Mouse (Mus musculus) urinary bladder, postnatal 25 days (tissue): ENCODE measurements around the gene A630095N17Rik.
"Not testable (repeated sequence)": the region's sequence is repeated elsewhere in the genome, so short reads cannot be mapped to it uniquely, and the experiment has no call there.

ENCODE experiments used
- DNase-seq: peaks from one replicate; pipeline ENCODE4 v3.0.0; 2022; ENCODE audit warnings: low spot score

The A630095N17Rik gene

GRCm38 (mm10) chr1:75243411-75243810 is 11.5 kb upstream of the A630095N17Rik start:
- DNase-seq = no peak

- DNase-seq = no peak
These were observed 7.7 kb upstream of the A630095N17Rik start for GRCm38 (mm10) chr1:75239591-75239990.

DNA sequence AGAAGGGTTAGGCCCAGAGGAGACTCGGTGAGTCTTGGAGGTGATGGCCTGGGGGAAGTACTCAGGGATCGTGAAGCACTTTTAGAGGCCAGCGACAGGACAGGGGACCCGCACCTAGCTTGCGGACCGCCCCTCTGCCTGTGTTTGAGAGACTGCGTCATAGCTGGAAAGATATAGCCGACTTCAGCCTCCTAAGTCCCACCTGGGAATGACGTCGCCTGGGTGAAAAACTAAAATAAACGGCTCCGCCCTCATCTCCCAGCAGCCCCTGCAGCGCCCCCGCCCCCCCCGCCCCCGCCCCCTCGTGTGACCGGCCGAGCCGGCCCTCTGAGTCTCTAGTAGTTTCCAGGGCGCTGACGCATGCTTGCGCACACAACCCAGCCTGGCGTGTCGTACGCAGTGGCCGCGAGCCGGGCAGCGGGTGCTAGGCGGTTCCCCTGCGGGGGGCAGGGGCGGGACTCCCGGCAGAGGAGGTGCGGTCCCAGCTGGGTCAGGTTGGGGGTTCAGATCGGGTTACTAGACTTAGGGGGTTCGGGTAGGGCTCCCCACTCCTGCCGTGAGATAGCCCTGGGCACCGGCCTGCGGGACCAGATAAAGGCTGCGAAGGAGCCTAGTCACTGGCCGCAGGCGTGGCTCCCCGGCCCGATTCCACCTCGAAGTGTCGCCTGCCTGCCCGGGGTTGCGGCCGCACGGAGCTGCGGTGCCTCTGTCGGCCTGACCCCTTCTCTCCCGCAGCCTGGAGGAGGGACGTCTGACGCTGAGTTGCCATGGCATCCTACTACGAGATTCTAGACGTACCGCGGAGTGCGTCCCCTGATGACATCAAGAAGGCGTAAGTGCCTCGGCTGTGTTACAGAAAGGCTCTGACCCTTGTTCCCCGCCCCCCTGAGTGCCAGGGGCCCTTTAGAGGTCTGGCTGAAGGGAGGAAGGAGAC is 4.5 kb upstream of the A630095N17Rik start, which contains the start of gene Dnajb2:
TSS of gene Dnajb2 (plus strand) at position 290 of the 934 bp plus-strand sequence.
- peak; percentile 81 for DNase-seq

DNA sequence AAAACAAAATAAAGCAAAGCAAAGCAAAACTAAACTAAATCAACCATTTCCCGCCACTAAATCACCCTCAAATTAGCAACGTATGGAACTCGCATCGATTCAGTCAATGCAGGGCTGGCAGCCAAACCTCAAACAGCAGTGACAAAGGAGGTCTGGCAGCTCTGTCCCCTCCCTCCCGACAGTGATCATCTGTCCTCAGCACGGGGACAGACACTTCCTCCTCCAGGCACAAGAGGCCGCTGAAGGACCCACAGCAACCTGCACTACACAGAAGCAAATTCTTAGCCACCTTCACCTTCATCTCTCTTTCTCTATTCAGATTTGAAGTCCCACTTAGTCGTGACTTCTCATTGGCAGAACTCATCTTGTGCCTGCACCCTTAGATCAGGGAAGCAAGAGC is 2.7 kb upstream of the A630095N17Rik start:
- no peak for DNase-seq

GRCm38 (mm10) chr1:75232489-75232888 is 587 bp upstream of the A630095N17Rik start:
- DNase-seq = not testable (repeated sequence)

- no peak for DNase-seq
These were observed 678 bp downstream of the A630095N17Rik start for GRCm38 (mm10) chr1:75231224-75231623.

GRCm38 (mm10) chr1:75230335-75230994 is 1.4 kb downstream of the A630095N17Rik start:
- no peak for DNase-seq

DNA sequence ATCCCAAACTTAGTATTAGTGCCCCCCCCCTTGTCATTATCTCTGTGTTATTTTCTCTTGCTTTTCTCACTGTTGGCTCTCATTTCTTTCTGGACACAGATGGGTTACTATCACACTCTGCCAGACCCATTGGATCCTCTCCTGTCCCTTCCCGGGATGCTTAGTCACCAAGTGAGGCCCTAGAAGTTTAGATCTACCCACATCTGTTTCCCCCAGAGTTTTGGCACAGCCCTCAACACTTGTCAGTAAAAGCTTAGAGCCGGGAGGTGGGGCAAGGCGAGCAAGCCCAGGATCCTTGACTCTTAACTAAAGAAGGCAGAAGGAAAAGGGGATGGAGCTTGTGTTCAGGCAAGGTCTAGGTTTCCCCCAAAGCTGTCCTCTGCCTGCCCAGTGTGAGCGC is 2.7 kb downstream of the A630095N17Rik start:
- DNase-seq = no peak

DNA sequence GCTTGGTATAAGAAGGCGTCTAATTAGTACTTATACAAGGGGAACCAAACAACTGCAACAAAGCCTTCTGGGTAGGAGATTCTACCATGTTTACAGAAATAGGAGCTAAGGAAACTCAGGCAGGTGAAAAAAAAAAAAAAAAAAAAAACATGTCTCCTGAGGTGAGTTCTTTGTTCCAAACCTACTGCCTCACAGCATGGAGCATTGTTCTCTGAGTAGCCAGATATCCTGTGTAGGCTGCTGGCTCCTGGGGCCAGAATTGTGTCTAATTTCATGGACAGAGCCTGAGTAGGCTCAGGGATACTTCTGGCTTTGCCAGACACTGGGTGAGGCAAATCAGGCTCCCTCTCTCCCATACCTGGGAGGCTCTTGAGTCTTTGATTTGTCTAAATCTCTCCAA is 4.2 kb downstream of the A630095N17Rik start:
- no peak for DNase-seq

- DNase-seq = no peak
These were observed 5.8 kb downstream of the A630095N17Rik start for GRCm38 (mm10) chr1:75226138-75226537.

GRCm38 (mm10) chr1:75225473-75225872 is 6.4 kb downstream of the A630095N17Rik start:
- DNase-seq = no peak

GRCm38 (mm10) chr1:75223532-75223931 is 8.4 kb downstream of the A630095N17Rik start:
- DNase-seq = no peak

GRCm38 (mm10) chr1:75222926-75223325 is 9.0 kb downstream of the A630095N17Rik start:
- no peak for DNase-seq

GRCm38 (mm10) chr1:75221538-75221937 is 10.4 kb downstream of the A630095N17Rik start:
- no peak for DNase-seq

DNA sequence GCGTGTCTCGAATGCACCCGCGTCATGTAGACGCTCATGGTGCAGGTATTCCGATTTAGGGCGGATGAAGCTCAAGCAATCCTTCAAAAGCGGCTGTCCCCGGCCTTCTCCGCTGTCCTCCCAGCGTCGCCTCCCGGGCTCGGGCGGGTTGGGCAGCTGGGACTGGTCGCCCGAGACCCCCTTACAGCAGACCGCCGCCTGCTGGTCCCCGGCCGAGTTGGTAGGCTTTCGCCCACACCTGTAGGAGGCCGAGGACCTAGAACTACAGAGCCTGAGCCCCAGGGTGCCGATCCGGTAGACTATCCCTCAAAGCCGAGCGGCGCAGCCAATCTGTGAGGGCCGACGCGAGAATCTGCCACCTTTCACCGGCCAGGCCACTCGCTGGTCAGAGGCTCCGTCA is 12.4 kb downstream of the A630095N17Rik start, which contains the start of gene Tuba4a:
TSS of gene Tuba4a (minus strand) at position 335 of the 400 bp plus-strand sequence.
- DNase-seq = no peak

DNA sequence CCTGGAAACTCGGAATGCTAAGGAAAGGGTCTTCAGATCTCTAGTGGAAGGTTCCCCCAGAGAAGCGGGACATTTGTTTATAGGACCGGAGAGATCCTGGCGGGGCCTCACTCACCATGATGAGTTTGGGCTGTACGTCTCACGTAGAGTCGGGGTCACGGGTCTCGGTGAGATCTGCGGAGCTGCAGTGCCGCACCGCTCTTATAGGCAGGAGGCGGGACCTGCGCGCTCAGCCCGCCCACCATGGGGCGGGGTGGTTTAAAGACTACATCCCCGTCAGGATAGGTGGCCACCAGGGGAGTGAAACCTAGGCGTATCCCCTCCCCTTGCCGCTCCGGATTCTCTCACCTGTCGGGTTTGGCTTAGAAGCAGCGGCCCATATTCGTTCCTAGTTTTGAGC is 12.8 kb downstream of the A630095N17Rik start:
- DNase-seq = peak; percentile 87

DNA sequence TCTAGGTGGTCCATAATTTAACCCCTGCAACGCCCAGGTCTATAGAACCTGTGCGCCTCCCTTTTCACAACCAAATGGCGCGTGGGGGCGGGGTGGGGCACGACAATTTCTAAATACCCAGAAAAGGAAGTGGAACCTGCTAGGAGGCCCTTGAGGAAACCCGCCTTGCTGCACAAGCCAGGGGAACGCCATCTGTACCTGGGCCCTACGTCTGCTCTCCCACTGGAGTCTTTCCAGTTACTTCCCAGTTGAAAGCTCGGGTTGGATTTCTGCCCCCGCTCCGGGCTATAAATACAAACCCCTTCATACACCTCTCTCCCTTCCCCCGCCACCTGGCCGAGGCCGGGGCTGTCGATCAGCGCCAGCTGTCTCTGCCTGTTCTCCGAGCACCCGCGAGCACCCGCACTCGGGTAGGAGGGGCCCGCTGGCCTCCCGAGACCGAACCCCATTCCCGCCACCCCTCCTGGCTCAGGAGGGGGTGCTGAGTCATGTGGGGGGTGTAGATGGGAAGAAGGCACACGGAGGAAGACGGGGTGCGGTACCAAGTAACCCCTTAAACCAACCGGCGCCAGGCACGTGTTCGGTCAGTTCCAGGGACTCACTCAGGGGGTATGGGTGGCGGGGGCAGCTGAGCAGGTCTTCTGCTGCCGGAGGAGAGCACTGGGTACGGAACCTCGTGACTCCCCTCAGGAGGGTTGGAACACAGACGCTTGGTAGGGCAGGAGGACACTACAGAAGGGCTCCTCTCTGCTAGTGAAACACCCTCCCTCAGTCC is 13.5 kb downstream of the A630095N17Rik start:
- DNase-seq = peak; percentile 42

- no peak for DNase-seq
These were observed 14.0 kb downstream of the A630095N17Rik start for GRCm38 (mm10) chr1:75217893-75218226.

- no peak for DNase-seq
These were observed 14.9 kb downstream of the A630095N17Rik start for GRCm38 (mm10) chr1:75216797-75217585.

DNA sequence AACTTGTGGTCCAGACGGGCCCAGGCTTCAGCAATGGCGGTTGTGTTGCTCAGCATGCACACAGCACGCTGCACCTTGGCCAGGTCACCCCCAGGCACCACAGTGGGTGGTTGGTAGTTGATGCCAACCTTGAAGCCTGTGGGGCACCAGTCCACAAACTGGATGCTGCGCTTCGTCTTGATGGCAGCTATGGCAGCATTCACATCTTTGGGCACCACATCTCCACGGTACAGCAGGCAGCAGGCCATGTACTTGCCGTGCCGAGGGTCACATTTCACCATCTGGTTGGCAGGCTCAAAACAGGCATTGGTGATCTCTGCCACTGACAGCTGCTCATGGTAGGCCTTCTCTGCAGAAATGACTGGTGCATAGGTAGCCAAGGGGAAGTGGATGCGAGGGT is 16.1 kb downstream of the A630095N17Rik start:
- no peak for DNase-seq

DNA sequence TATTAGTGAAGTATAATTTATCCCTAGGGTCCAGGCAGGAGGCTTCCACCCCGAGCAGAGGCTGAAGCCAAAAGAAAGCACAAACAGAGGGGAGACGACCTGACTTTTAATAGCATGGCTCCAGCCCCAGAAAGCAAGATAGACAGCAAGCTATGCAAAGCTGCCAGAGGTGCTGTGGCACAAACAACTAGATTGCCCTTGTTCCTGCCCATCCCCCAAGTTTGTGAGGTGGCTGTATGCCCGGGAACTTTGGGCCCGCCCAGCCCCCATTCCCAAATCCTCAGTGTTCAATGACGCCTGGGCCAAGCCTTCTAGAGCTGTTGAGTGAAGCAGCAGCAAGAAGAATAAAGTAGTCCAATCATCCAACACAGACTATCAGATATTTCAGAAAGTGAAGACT is 17.0 kb downstream of the A630095N17Rik start:
- DNase-seq = no peak

DNA sequence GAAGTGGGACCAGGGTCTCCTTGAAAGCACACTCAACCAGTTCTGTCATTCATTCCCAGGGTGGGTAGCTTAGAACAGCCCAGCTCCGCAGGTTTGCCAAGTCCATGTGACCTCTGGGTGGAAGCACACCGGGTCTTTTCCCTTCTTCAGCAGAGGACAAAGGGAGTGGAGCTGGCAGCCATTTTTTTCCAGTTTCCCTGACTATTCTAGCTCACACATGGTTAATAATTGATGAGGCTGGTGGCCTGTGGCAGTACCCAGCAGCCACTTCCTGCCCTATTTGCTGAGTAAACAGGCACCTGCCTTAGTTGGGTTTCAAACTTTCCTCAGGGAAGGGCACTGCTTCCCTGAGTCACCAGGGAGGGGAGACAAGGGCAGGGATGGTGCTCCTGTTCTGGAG is 17.5 kb downstream of the A630095N17Rik start:
- no peak for DNase-seq
